Mouse (Mus musculus): ENCODE results near the gene Ncoa5. TPM values are rescaled to one million over a fixed set of nuclear protein-coding genes. Genes with fewer than 3 reads are reported as not detected.
A peak's percentile ranks its signal among the peaks of the same experiment; 100 is the strongest.

Gene Ncoa5
- total RNA-seq, 2 experiments from 2014 or later, result 53.4 to 56.8 TPM

- no peak for DNase-seq (ENCODE audit: low spot score in 2 of 2)
Observed at GRCm38 (mm10) chr2:164962183-164962580, 72.5 kb downstream of the Ncoa5 start.

- peak; percentile 80 to 88 for DNase-seq (ENCODE audit: low spot score in 2 of 2)
Observed at GRCm38 (mm10) chr2:164961506-164962182, 73.0 kb downstream of the Ncoa5 start.

- peak; percentile 72 to 79 for DNase-seq (ENCODE audit: low spot score in 2 of 2)
Observed at GRCm38 (mm10) chr2:164960716-164961441, 73.8 kb downstream of the Ncoa5 start, which contains the start of gene Slc12a5. Gene Slc12a5 (plus strand): TSS chr2:164960802.

GRCm38 (mm10) chr2:164957548-164958315 lies 76.9 kb downstream of the Ncoa5 start:
- no peak for DNase-seq (ENCODE audit: low spot score in 2 of 2)

GRCm38 (mm10) chr2:164956195-164956594 lies 78.5 kb downstream of the Ncoa5 start:
- no peak for DNase-seq (ENCODE audit: low spot score in 2 of 2)

GRCm38 (mm10) chr2:164955725-164956124 lies 78.9 kb downstream of the Ncoa5 start:
- no peak for DNase-seq (ENCODE audit: low spot score in 2 of 2)

GRCm38 (mm10) chr2:164953224-164953623 lies 81.4 kb downstream of the Ncoa5 start:
- DNase-seq (ENCODE audit: low spot score in 2 of 2), result peak; percentile 88 to 90

GRCm38 (mm10) chr2:164952448-164952847 lies 82.2 kb downstream of the Ncoa5 start:
- DNase-seq (ENCODE audit: low spot score in 2 of 2), result no peak

GRCm38 (mm10) chr2:164951745-164952144 lies 82.9 kb downstream of the Ncoa5 start:
- DNase-seq (ENCODE audit: low spot score in 2 of 2), result no peak

- no peak for DNase-seq (ENCODE audit: low spot score in 2 of 2)
Observed at GRCm38 (mm10) chr2:164950501-164950900, 84.2 kb downstream of the Ncoa5 start.

Other genes with a start within 250 kb of the Ncoa5 start
- 10 to 100 TPM; 52.9 to 57.0 TPM for gene Snx21, start 249.0 kb downstream of the Ncoa5 start, total RNA-seq (2021)
- 10 to 100 TPM; 25.5 to 26.1 TPM for gene Acot8, start 230.0 kb downstream of the Ncoa5 start, total RNA-seq (2021)
- gene Zswim3, start 229.8 kb downstream of the Ncoa5 start, total RNA-seq (2021), result 10 to 100 TPM; 10.1 to 10.2 TPM
- 10 to 100 TPM; 23.2 to 25.2 TPM for gene Zswim1, start 212.2 kb downstream of the Ncoa5 start, total RNA-seq (2021)
- not detected for gene Spata25, start 206.3 kb downstream of the Ncoa5 start, total RNA-seq (2021)
- gene Ctsa, start 202.0 kb downstream of the Ncoa5 start, total RNA-seq (2021), result 10 to 100 TPM; 93.1 to 93.6 TPM
- gene Neurl2, start 201.4 kb downstream of the Ncoa5 start, total RNA-seq (2021), result 1 to 10 TPM; 3.1 TPM
- 10 to 100 TPM; 90.7 to 93.5 TPM for gene Pltp, start 177.2 kb downstream of the Ncoa5 start, total RNA-seq (2021)
- 10 to 100 TPM; 40.6 to 46.1 TPM for gene Pcif1, start 155.6 kb downstream of the Ncoa5 start, total RNA-seq (2021)
- 10 to 100 TPM; 25.0 to 25.1 TPM for gene Zfp335, start 123.1 kb downstream of the Ncoa5 start, total RNA-seq (2021)
- gene Mmp9, start 94.1 kb downstream of the Ncoa5 start, total RNA-seq (2021), result 1 to 10 TPM; 2.0 to 2.1 TPM
- 100 to 1,000 TPM; 538 to 565 TPM for gene Slc12a5, start 74.1 kb downstream of the Ncoa5 start, total RNA-seq (2021)
- under 1 TPM; 0.44 to 0.80 TPM for gene Cd40, start 20.8 kb upstream of the Ncoa5 start, total RNA-seq (2021)
- not detected for gene 1700025C18Rik, start 55.9 kb upstream of the Ncoa5 start, total RNA-seq (2021)
- 10 to 100 TPM; 55.1 to 61.1 TPM for gene Cdh22, start 200.0 kb upstream of the Ncoa5 start, total RNA-seq (2021)